Mouse (Mus musculus): Measurements from ENCODE around the gene Fam155a. TPM values are rescaled to one million over a fixed set of nuclear protein-coding genes. Genes with fewer than 3 reads are reported as not detected.
A peak's percentile ranks its signal among the peaks of the same experiment; 100 is the strongest.

Gene Fam155a
- polyA plus RNA-seq, 1 experiment, result not detected

DNA sequence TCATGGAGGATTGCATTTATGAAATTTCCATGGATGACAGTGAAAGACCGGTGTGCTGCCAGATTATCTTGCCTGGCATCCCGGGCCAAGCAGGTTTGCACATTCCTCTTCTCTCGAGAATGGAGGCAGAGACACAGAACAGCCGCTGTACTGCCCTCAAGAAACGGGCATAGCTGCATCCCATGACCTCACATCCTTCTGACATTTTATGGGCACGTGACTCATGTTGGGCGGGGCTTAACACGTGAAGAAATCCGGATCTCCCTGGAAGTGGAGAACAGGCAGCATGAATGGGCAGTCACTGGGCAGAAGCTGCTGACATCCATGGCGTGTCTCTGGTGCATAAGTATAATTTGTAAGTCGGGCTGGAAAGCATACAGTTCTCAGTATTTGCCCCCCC, 29.0 kb upstream of the Fam155a start:
- Histone ChIP-seq H3K4me2 (ENCODE audit: low read depth) (no peak overlapping the region), H3K79me2 (ENCODE audit: control insufficient read depth, insufficient read depth) (no peaks in the 10 kb centered on the region), H3K36me3 (ENCODE audit: control insufficient read depth, insufficient read depth) (no peaks in the 10 kb centered on the region), H3K27me3 (ENCODE audit: control insufficient read depth, insufficient read depth, insufficient read length) (no peaks in the 10 kb centered on the region), H3ac (ENCODE audit: control insufficient read depth, insufficient read length) (no peak overlapping the region), H3K4me3 (no peak overlapping the region)
- TF ChIP-seq MYOD1 (IDR thresholded peaks at IDR 0.05; ENCODE audit: control insufficient read depth in 1 of 3, insufficient read length in 2 of 3, low read depth in 2 of 3), result no peak
- TF ChIP-seq CEBPB (IDR thresholded peaks at IDR 0.05; ENCODE audit: insufficient read depth, poor library complexity, severe bottlenecking), result no peak
- TF ChIP-seq TCF12 (IDR thresholded peaks at IDR 0.05; ENCODE audit: insufficient read depth, poor library complexity, severe bottlenecking), result no peak
- TF ChIP-seq MYOG (IDR thresholded peaks at IDR 0.05; ENCODE audit: control insufficient read depth in 1 of 3, insufficient read depth in 1 of 3, insufficient read length in 2 of 3, low read depth in 2 of 3), result no peak
- TF ChIP-seq USF1 (IDR thresholded peaks at IDR 0.05; ENCODE audit: low read depth), result peak; percentile 90
- no peak for TF ChIP-seq POLR2AphosphoS2 (IDR thresholded peaks at IDR 0.05; ENCODE audit: insufficient read length, low read depth)
- no peak for TF ChIP-seq TCF3 (IDR thresholded peaks at IDR 0.05; ENCODE audit: insufficient read length, low read depth)

DNA sequence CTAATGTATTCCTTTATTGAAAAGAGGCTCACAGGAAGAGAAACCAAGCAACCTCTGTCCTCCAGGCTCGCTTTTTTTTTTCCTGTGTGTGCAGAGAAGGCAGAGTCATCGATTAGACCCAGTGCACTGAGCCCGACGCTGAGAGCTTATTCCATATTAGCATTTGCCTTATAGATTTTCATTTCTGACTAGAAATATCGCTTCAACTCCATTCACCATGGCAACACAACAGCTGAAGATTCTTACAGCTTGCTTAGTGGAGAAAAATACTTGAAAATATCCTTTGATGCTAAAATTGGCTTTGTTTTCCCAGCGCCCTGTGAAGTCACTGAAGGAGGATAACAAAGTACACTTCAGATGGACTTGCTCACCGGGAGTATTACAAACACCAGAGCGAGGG, 26.6 kb upstream of the Fam155a start:
- H3K36me3 ChIP-seq (ENCODE audit: control insufficient read depth, insufficient read depth), result no peaks in the 10 kb centered on the region
- no peaks in the 10 kb centered on the region for H3K79me2 ChIP-seq (ENCODE audit: control insufficient read depth, insufficient read depth)
- no peaks in the 10 kb centered on the region for H3K27me3 ChIP-seq (ENCODE audit: control insufficient read depth, insufficient read depth, insufficient read length)
- no peak overlapping the region for H3K4me2 ChIP-seq (ENCODE audit: low read depth)
- TF ChIP-seq POLR2A (IDR thresholded peaks at IDR 0.05; ENCODE audit: insufficient read length, low read depth) (no peak), REST (IDR thresholded peaks at IDR 0.05; ENCODE audit: insufficient read depth, insufficient read length) (no peak), POLR2AphosphoS2 (IDR thresholded peaks at IDR 0.05; ENCODE audit: insufficient read length, low read depth) (no peak), TCF3 (IDR thresholded peaks at IDR 0.05; ENCODE audit: insufficient read length, low read depth) (no peak)
- no peak overlapping the region for H3K4me3 ChIP-seq
- H3ac ChIP-seq (ENCODE audit: control insufficient read depth, insufficient read length), result no peak overlapping the region

DNA sequence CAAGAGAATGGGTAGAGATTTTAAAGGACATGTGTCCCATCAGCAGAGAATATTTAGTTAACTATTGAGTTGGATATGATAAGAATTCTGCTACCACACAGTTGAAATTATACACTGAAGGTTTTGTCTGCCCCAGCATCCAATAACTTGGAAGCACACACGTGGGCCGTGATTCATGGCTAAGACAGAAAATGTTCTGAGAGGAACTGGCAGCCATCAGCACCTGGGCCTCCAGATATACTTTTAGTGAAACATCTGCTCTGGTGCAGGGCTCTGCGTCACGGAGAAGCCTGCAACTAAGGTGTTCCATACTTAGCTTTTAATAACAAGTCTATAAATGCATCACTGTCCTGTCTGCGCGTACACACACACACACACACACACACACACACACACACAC, 24.8 kb upstream of the Fam155a start:
- no peaks in the 10 kb centered on the region for H3K79me2 ChIP-seq (ENCODE audit: control insufficient read depth, insufficient read depth)
- no peak for TF ChIP-seq REST (IDR thresholded peaks at IDR 0.05; ENCODE audit: insufficient read depth, insufficient read length)
- TF ChIP-seq SRF (IDR thresholded peaks at IDR 0.05; ENCODE audit: control insufficient read depth, insufficient read length, low read depth), result no peak
- no peak for TF ChIP-seq MYOD1 (IDR thresholded peaks at IDR 0.05; ENCODE audit: control insufficient read depth in 1 of 3, insufficient read length in 2 of 3, low read depth in 2 of 3)
- TF ChIP-seq MAX (IDR thresholded peaks at IDR 0.05; ENCODE audit: low read depth), result no peak
- H3K4me3 ChIP-seq, result no peak overlapping the region
- H3ac ChIP-seq (ENCODE audit: control insufficient read depth, insufficient read length), result no peak overlapping the region
- H3K27me3 ChIP-seq (ENCODE audit: control insufficient read depth, insufficient read depth, insufficient read length), result no peaks in the 10 kb centered on the region
- no peaks in the 10 kb centered on the region for H3K36me3 ChIP-seq (ENCODE audit: control insufficient read depth, insufficient read depth)
- H3K4me2 ChIP-seq (ENCODE audit: low read depth), result no peak overlapping the region

DNA sequence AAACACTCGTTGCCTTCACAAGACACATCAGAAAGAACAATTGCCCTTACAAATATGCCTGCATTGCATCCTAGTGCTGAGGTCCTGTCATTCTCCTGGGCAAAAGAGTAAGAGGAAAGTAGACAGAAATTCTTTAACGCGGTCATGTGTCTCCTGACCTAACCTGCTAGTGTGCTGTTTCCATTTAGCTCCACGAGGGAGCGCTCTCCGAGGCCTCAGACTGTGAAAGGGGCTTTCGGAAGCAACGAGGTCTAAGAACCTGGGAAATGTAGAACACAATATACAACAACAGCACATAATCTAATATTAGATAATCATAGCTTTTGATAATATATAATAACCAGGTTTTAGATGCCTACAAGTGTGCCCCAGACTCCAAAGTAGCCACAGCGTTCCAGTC, 22.4 kb upstream of the Fam155a start:
- H3K79me2 ChIP-seq (ENCODE audit: control insufficient read depth, insufficient read depth), result no peaks in the 10 kb centered on the region
- TF ChIP-seq E2F4 (IDR thresholded peaks at IDR 0.05; ENCODE audit: insufficient read depth), result no peak
- TF ChIP-seq MYOG (IDR thresholded peaks at IDR 0.05; ENCODE audit: control insufficient read depth in 1 of 3, insufficient read depth in 1 of 3, insufficient read length in 2 of 3, low read depth in 2 of 3), result no peak
- TF ChIP-seq MAX (IDR thresholded peaks at IDR 0.05; ENCODE audit: low read depth), result no peak
- TF ChIP-seq POLR2A (IDR thresholded peaks at IDR 0.05; ENCODE audit: insufficient read length, low read depth), result no peak
- no peak for TF ChIP-seq SRF (IDR thresholded peaks at IDR 0.05; ENCODE audit: control insufficient read depth, insufficient read length, low read depth)
- no peak for TF ChIP-seq POLR2AphosphoS2 (IDR thresholded peaks at IDR 0.05; ENCODE audit: insufficient read length, low read depth)
- no peak for TF ChIP-seq TCF3 (IDR thresholded peaks at IDR 0.05; ENCODE audit: insufficient read length, low read depth)
- TF ChIP-seq MYOD1 (IDR thresholded peaks at IDR 0.05; ENCODE audit: control insufficient read depth in 1 of 3, insufficient read length in 2 of 3, low read depth in 2 of 3), result no peak
- no peak for TF ChIP-seq CEBPB (IDR thresholded peaks at IDR 0.05; ENCODE audit: insufficient read depth, poor library complexity, severe bottlenecking)
- no peak for TF ChIP-seq REST (IDR thresholded peaks at IDR 0.05; ENCODE audit: insufficient read depth, insufficient read length)
- TF ChIP-seq USF1 (IDR thresholded peaks at IDR 0.05; ENCODE audit: low read depth), result no peak
- TF ChIP-seq TCF12 (IDR thresholded peaks at IDR 0.05; ENCODE audit: insufficient read depth, poor library complexity, severe bottlenecking), result no peak
- no peak overlapping the region for H3K4me2 ChIP-seq (ENCODE audit: low read depth)
- H3ac ChIP-seq (ENCODE audit: control insufficient read depth, insufficient read length), result no peak overlapping the region
- no peaks in the 10 kb centered on the region for H3K36me3 ChIP-seq (ENCODE audit: control insufficient read depth, insufficient read depth)
- H3K27me3 ChIP-seq (ENCODE audit: control insufficient read depth, insufficient read depth, insufficient read length), result no peaks in the 10 kb centered on the region
- no peak overlapping the region for H3K4me3 ChIP-seq

DNA sequence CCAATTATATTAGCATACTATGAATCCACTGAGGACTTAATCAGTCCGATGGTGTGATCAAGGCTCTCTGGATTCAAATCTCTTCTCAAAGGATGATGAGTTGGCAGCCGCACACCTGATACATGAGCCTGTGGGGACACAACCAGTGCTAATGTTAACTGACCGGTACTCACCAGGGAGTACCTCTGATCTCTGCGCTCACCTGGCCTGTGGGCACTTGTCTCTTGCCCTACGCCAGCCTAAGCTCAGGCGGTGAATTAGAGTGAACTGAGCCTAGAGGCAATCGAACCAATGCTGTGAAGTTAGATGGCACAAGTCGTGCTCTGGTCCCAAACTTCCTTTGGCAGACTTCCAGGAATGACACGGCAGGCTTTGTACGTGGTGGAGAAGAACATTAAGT, 9.4 kb upstream of the Fam155a start:
- no peaks in the 10 kb centered on the region for H3K27me3 ChIP-seq (ENCODE audit: control insufficient read depth, insufficient read depth, insufficient read length)
- H3K4me3 ChIP-seq, result no peak overlapping the region
- no peaks in the 10 kb centered on the region for H3K79me2 ChIP-seq (ENCODE audit: control insufficient read depth, insufficient read depth)
- no peak overlapping the region for H3ac ChIP-seq (ENCODE audit: control insufficient read depth, insufficient read length)
- no peaks in the 10 kb centered on the region for H3K36me3 ChIP-seq (ENCODE audit: control insufficient read depth, insufficient read depth)
- no peak overlapping the region for H3K4me2 ChIP-seq (ENCODE audit: low read depth)
- TF ChIP-seq POLR2A (IDR thresholded peaks at IDR 0.05; ENCODE audit: insufficient read length, low read depth) (no peak), E2F4 (IDR thresholded peaks at IDR 0.05; ENCODE audit: insufficient read depth) (no peak), MAX (IDR thresholded peaks at IDR 0.05; ENCODE audit: low read depth) (no peak), TCF12 (IDR thresholded peaks at IDR 0.05; ENCODE audit: insufficient read depth, poor library complexity, severe bottlenecking) (no peak), MYOD1 (IDR thresholded peaks at IDR 0.05; ENCODE audit: control insufficient read depth in 1 of 3, insufficient read length in 2 of 3, low read depth in 2 of 3) (no peak), REST (IDR thresholded peaks at IDR 0.05; ENCODE audit: insufficient read depth, insufficient read length) (no peak), USF1 (IDR thresholded peaks at IDR 0.05; ENCODE audit: low read depth) (no peak), POLR2AphosphoS2 (IDR thresholded peaks at IDR 0.05; ENCODE audit: insufficient read length, low read depth) (no peak), MYOG (IDR thresholded peaks at IDR 0.05; ENCODE audit: control insufficient read depth in 1 of 3, insufficient read depth in 1 of 3, insufficient read length in 2 of 3, low read depth in 2 of 3) (no peak), SRF (IDR thresholded peaks at IDR 0.05; ENCODE audit: control insufficient read depth, insufficient read length, low read depth) (no peak)

Measured in myocyte (in vitro differentiated cells).